ENCODE assay signal across 9 mouse cellular contexts in genomic region chr3:32043814-32044213, GRCm38 (mm10).
DNase-seq lines count a peak whose midpoint lies in the region; TF ChIP-seq lines count a peak whose summit lies in the region.
"Had no signal": no experiment of that assay in that cellular context is flagged by ENCODE, and none has a peak within 500 bp of the region (broad histone marks: within the 10 kb centered on the region; RNA-seq: fewer than 3 reads in every experiment).

No protein-coding gene starts in this region.

- no peak for TF ChIP-seq CTCF in brain, embryonic 14.5 days (IDR thresholded peaks at IDR 0.05; ENCODE audit: borderline replicate concordance, extremely low read depth, insufficient read depth, insufficient read length)

- no peak for TF ChIP-seq POLR2A in brain, embryonic 14.5 days (IDR thresholded peaks at IDR 0.05; ENCODE audit: borderline replicate concordance, extremely low read depth, insufficient read depth, insufficient read length, poor library complexity, severe bottlenecking)

- intact Hi-C loops in left cerebral cortex, postnatal 14 days (cut with DNase I): no loop called here

- DNase-seq in frontal cortex, adult 2 months (ENCODE audit: extremely low spot score in 1 of 2, low spot score in 1 of 2): peak; percentile 61 to 71
- no peak for DNase-seq in frontal cortex, postnatal 10 days (ENCODE audit: low spot score in 2 of 2)
- DNase-seq in brain, embryonic 14.5 days (ENCODE audit: low read depth): peak; percentile 59
- peak; percentile 53 to 67 for DNase-seq in cerebellum, postnatal 10 days
- DNase-seq in left cerebral cortex, postnatal 14 days (ENCODE audit: low spot score in 2 of 2): peak; percentile 12 to 50
- no peak for DNase-seq in gastrocnemius, postnatal 10 days
- DNase-seq in kidney, postnatal 4 days: no peak
- DNase-seq: liver, embryonic 13.5 days; thymus, adult 2 months had no signal

Comparison
In these comparisons a context has a peak if more than half of its experiments do, and no peak if none do; other contexts are left out.
1. DNase-seq: peak in frontal cortex, adult 2 months (2 of 2), brain, embryonic 14.5 days (single experiment), cerebellum, postnatal 10 days (2 of 2) and left cerebral cortex, postnatal 14 days (2 of 2); none in frontal cortex, postnatal 10 days (0 of 2), gastrocnemius, postnatal 10 days (single experiment) and kidney, postnatal 4 days (0 of 2).